Mouse (Mus musculus) CH12.LX (cell line): Measurements from ENCODE around the gene Slc22a5.
"Not testable (repeated sequence)": the region's sequence is repeated elsewhere in the genome, so short reads cannot be mapped to it uniquely, and the experiment has no call there.

Experiments
- BHLHE40 ChIP-seq: IDR thresholded peaks from 2 replicates; pipeline ENCODE4 v1.6.1; 2011; ENCODE audit warnings: mild to moderate bottlenecking, low read depth, low read length, improper control_type of control experiment
- CTCF ChIP-seq, 2 experiments: IDR thresholded peaks in 1 of 2; conservative IDR thresholded peaks in 1 of 2; 2 replicates each; pipeline ENCODE4 v1.5.1; 2011 to 2012; ENCODE audit warnings: low read depth in 2 of 2, low read length in 2 of 2, improper control_type of control experiment in 1 of 2, inconsistent platforms in 1 of 2, mild to moderate bottlenecking in 1 of 2, moderate library complexity in 1 of 2
- EP300 ChIP-seq: IDR thresholded peaks from 2 replicates; pipeline ENCODE4 v1.6.1; 2011; ENCODE audit warnings: low read length, improper control_type of control experiment
- HCFC1 ChIP-seq: IDR thresholded peaks from 2 replicates; pipeline ENCODE4 v1.6.1; 2012; ENCODE audit warnings: low read depth, mild to moderate bottlenecking, inconsistent platforms, low read length, improper control_type of control experiment
- MAFK ChIP-seq: IDR thresholded peaks from 2 replicates; pipeline ENCODE4 v1.6.1; 2011; ENCODE audit warnings: low read length, improper control_type of control experiment; ENCODE audit not compliant: insufficient replicate concordance
- POLR2A ChIP-seq: IDR thresholded peaks from 2 replicates; pipeline ENCODE4 v1.6.1; 2011; ENCODE audit warnings: low read depth, mild to moderate bottlenecking, improper control_type of control experiment, low read length
- USF1 ChIP-seq: IDR thresholded peaks from 2 replicates; pipeline ENCODE4 v1.6.1; 2014; ENCODE audit warnings: low read depth, mild to moderate bottlenecking, inconsistent platforms, low read length, improper control_type of control experiment
- ZC3H11A ChIP-seq: IDR thresholded peaks from 2 replicates; pipeline ENCODE4 v1.6.1; 2012; ENCODE audit warnings: low read depth, mild to moderate bottlenecking, inconsistent platforms, low read length, improper control_type of control experiment
- ZNF384 ChIP-seq: IDR thresholded peaks from 2 replicates; pipeline ENCODE4 v1.6.1; 2012; ENCODE audit warnings: low read depth, low read length, improper control_type of control experiment, inconsistent platforms

GRCm38 (mm10) chr11:53878096-53878495, 13.4 kb downstream of the Slc22a5 start:
- TF ChIP-seq EP300, BHLHE40, ZC3H11A, ZNF384, POLR2A, USF1, HCFC1, MAFK: not testable (repeated sequence)
- TF ChIP-seq CTCF (conservative IDR thresholded peaks at IDR 0.05 in 1 of 2, IDR thresholded peaks at IDR 0.05 in 1 of 2; ENCODE audit: low read depth in 2 of 2, low read length in 2 of 2), result peak in 1 of 2 experiments; percentile 59; a peak in 2 of 4 replicates
